ENCODE assay signal across 11 mouse cellular contexts in the genomic region with DNA sequence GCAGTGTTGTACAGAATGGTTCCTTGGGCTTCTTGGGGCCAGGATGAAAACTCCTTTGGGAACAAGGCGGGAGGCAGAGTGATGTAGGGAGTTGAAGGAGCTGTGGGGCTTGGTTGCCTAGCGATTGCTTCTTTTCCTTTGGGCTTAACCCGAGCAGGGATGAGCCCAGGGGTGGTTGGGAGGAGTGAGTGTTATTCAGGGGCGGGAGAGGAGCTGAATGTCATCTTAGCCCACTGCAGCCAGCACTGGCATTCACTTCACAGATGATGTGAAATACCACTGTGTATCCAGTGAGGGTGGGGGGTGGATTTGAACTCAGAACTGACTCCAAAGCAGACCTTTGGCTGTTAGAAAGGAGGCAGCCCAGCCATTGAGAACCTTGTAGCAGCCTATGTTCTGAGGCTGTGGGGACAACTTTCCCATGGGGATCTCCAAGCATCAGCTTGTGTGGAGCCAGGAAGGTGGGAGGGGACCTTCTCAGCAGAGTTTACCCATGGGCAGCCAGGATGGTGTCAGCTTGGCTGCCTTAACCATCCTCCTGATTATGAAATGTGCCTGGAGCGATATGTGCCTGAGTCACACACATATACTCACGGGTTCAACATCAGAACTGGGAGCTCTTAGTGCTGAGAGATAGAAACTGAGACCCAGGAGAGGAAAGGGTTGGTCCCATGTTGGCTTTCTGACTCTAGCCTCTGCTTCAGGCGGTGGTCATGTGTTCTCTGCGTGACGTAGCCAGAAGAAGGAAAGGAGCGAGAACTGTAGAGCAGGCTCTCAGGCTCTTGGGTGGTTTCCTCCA. TPM values are rescaled to one million over a fixed set of nuclear protein-coding genes. Genes with fewer than 3 reads are reported as not detected.
DNase-seq lines count a peak whose midpoint lies in the region; ATAC-seq lines count a peak whose summit lies in the region.
"Had no signal": no experiment of that assay in that cellular context is flagged by ENCODE, and none has a peak within 500 bp of the region (broad histone marks: within the 10 kb centered on the region; RNA-seq: fewer than 3 reads in every experiment).

No protein-coding gene starts in this region.

- peaks cover 29% of the 10 kb centered on the region for H3K36me3 ChIP-seq in megakaryocyte, embryonic 14.5 days (replicated peaks; ENCODE audit: low read length)
- peaks cover 12% of the 10 kb centered on the region; the same call in 1 of the 2 replicates for H3K36me3 ChIP-seq in embryonic facial prominence, embryonic 14.5 days (ENCODE audit: control insufficient read depth, insufficient read depth, low read length)
- peaks cover 26% of the 10 kb centered on the region for H3K36me3 ChIP-seq in limb, embryonic 10.5 days

- H3K27me3 ChIP-seq in megakaryocyte, embryonic 14.5 days (replicated peaks): peaks cover 10% of the 10 kb centered on the region
- H3K27me3 ChIP-seq in embryonic facial prominence, embryonic 14.5 days (replicated peaks; ENCODE audit: control insufficient read depth, insufficient read depth, low read length): no peaks in the 10 kb centered on the region
- 0 out of 2 replicates have a peak, but pooled peaks cover 11% of the 10 kb centered on the region for H3K27me3 ChIP-seq in limb, embryonic 10.5 days (ENCODE audit: low read depth, poor library complexity, severe bottlenecking)

- peak overlapping the region; percentile 65 for H3K4me3 ChIP-seq in megakaryocyte, embryonic 14.5 days (replicated peaks)
- no peak overlapping the region for H3K4me3 ChIP-seq in embryonic facial prominence, embryonic 14.5 days (ENCODE audit: low read depth, low read length)
- peak overlapping the region; percentile 77 for H3K4me3 ChIP-seq in limb, embryonic 10.5 days

- intact Hi-C loops in gastrocnemius, postnatal 36 days (cut with DNase I): loop anchor here (5.0 kb wide), 1 partner anchor 167 kb away; a partner anchor contains a TSS

- WGBS in embryonic facial prominence, embryonic 14.5 days: 74% methylated on average over 10 of the region's 10 CpGs
- WGBS in limb, embryonic 10.5 days: 75% methylated on average over 10 of the region's 10 CpGs

- no peak overlapping the region for H3K27ac ChIP-seq in embryonic facial prominence, embryonic 14.5 days (replicated peaks; ENCODE audit: low read depth, low read length)
- no peak overlapping the region for H3K27ac ChIP-seq in limb, embryonic 10.5 days

- peaks cover 56% of the 10 kb centered on the region for H3K4me1 ChIP-seq in megakaryocyte, embryonic 14.5 days
- peaks cover 12% of the 10 kb centered on the region; the same call in 1 of the 2 replicates for H3K4me1 ChIP-seq in embryonic facial prominence, embryonic 14.5 days (ENCODE audit: control insufficient read depth, insufficient read depth, low read length)
- H3K4me1 ChIP-seq in limb, embryonic 10.5 days: peaks cover 72% of the 10 kb centered on the region

- no peak for DNase-seq in embryonic facial prominence, embryonic 14.5 days (ENCODE audit: low spot score)
- DNase-seq in limb, embryonic 10.5 days (ENCODE audit: low spot score): no peak
- peak; percentile 42 for DNase-seq in skeletal muscle tissue, adult 2 months (ENCODE audit: low read depth, low spot score)
- DNase-seq in yolk sac, embryonic 10.5 days (ENCODE audit: low spot score): no peak
- DNase-seq in gastrocnemius, postnatal 36 days: no peak
- DNase-seq in lung, postnatal 10 days: no peak
- DNase-seq: adrenal gland, adult 2 months had no signal

- H3K4me2 ChIP-seq in embryonic facial prominence, embryonic 14.5 days (ENCODE audit: low read depth, low read length): peak overlapping the region; percentile 93; the same call in 1 of the 2 replicates

- H3K9ac ChIP-seq in embryonic facial prominence, embryonic 14.5 days (ENCODE audit: low read depth, low read length): no peak overlapping the region

- no peaks in the 10 kb centered on the region for H3K9me3 ChIP-seq in megakaryocyte, embryonic 14.5 days
- H3K9me3 ChIP-seq in embryonic facial prominence, embryonic 14.5 days (ENCODE audit: control insufficient read depth, low read length): no peaks in the 10 kb centered on the region
- no peaks in the 10 kb centered on the region for H3K9me3 ChIP-seq in limb, embryonic 10.5 days (replicated peaks)

- ATAC-seq in megakaryocyte, adult 5-6 weeks (ENCODE audit: poor library complexity, severe bottlenecking): no peak
- ATAC-seq in embryonic facial prominence, embryonic 14.5 days (ENCODE audit: low read depth): no peak

RNA-seq across cellular contexts. Expression of a gene that starts 15.3 kb away (rescaled TPM):
- polyA plus RNA-seq in megakaryocyte, embryonic 14.5 days (2012; ENCODE audit: insufficient read depth, low replicate concordance): 0.13 TPM in 1 of 2 replicates, not detected in the other
- not detected in 2 replicates for total RNA-seq in megakaryocyte, adult 5-6 weeks (2015)
- not detected in 2 replicates for total RNA-seq in megakaryocyte, adult 5-6 weeks (2017)
- 0.06 TPM in 1 of 2 replicates, not detected in the other for polyA plus RNA-seq in embryonic facial prominence, embryonic 14.5 days (2014; fragmentation: Nextera tagmentation; extraction: Ambion mirVana)
- polyA plus RNA-seq in limb, embryonic 10.5 days (2016; fragmentation: Nextera tagmentation; extraction: Ambion mirVana): 0.10 TPM in 1 of 2 replicates, not detected in the other
- not detected for total RNA-seq in gastrocnemius, postnatal 36 days (2021)
- total RNA-seq: neutrophil, adult 5-6 weeks had no signal
- polyA plus RNA-seq: heart, embryonic 16.5 days had no signal

RNA-seq across cellular contexts. Expression of a gene that starts 15.9 kb away (rescaled TPM):
- 0.03 TPM in 1 of 2 replicates, not detected in the other for polyA plus RNA-seq in megakaryocyte, embryonic 14.5 days (2012; ENCODE audit: insufficient read depth, low replicate concordance)
- 0.02 TPM in 1 of 2 replicates, not detected in the other for total RNA-seq in megakaryocyte, adult 5-6 weeks (2015)
- not detected in 2 replicates for total RNA-seq in megakaryocyte, adult 5-6 weeks (2017)
- polyA plus RNA-seq in embryonic facial prominence, embryonic 14.5 days (2014; fragmentation: Nextera tagmentation; extraction: Ambion mirVana): 5.6 and 6.2 TPM in 2 replicates
- polyA plus RNA-seq in limb, embryonic 10.5 days (2016; fragmentation: Nextera tagmentation; extraction: Ambion mirVana): 0.62 and 3.2 TPM in 2 replicates
- total RNA-seq in gastrocnemius, postnatal 36 days (2021): 1,000 to 10,000 TPM in 1 of 2 experiments, 100 to 1,000 TPM in 1; 930 to 1,020 TPM
- total RNA-seq: neutrophil, adult 5-6 weeks had no signal

RNA-seq across cellular contexts. Expression of a gene that starts 27.2 kb away (rescaled TPM):
- polyA plus RNA-seq in megakaryocyte, embryonic 14.5 days (2012; ENCODE audit: insufficient read depth, low replicate concordance): 0.12 TPM in 1 of 2 replicates, not detected in the other
- 0.23 and 0.42 TPM in 2 replicates for total RNA-seq in megakaryocyte, adult 5-6 weeks (2015)
- 0.26 and 0.28 TPM in 2 replicates for total RNA-seq in megakaryocyte, adult 5-6 weeks (2017)
- polyA plus RNA-seq in embryonic facial prominence, embryonic 14.5 days (2014; fragmentation: Nextera tagmentation; extraction: Ambion mirVana): 0.18 and 0.28 TPM in 2 replicates
- 0.05 TPM in 2 replicates for polyA plus RNA-seq in limb, embryonic 10.5 days (2016; fragmentation: Nextera tagmentation; extraction: Ambion mirVana)
- total RNA-seq in gastrocnemius, postnatal 36 days (2021): not detected
- total RNA-seq: neutrophil, adult 5-6 weeks had no signal

RNA-seq across cellular contexts. Expression of a gene that starts 52.4 kb away (rescaled TPM):
- 18.9 and 46.3 TPM in 2 replicates for polyA plus RNA-seq in megakaryocyte, embryonic 14.5 days (2012; ENCODE audit: insufficient read depth, low replicate concordance)
- total RNA-seq in megakaryocyte, adult 5-6 weeks (2015): 29.6 and 40.0 TPM in 2 replicates
- 26.1 and 34.4 TPM in 2 replicates for total RNA-seq in megakaryocyte, adult 5-6 weeks (2017)
- polyA plus RNA-seq in embryonic facial prominence, embryonic 14.5 days (2014; fragmentation: Nextera tagmentation; extraction: Ambion mirVana): 57.2 and 60.4 TPM in 2 replicates
- polyA plus RNA-seq in limb, embryonic 10.5 days (2016; fragmentation: Nextera tagmentation; extraction: Ambion mirVana): 30.0 and 40.8 TPM in 2 replicates
- total RNA-seq in gastrocnemius, postnatal 36 days (2021): 1 to 10 TPM; 8.4 to 9.8 TPM

RNA-seq across cellular contexts. Expression of a gene that starts 55.6 kb away (rescaled TPM):
- not detected in 2 replicates for polyA plus RNA-seq in megakaryocyte, embryonic 14.5 days (2012; ENCODE audit: insufficient read depth, low replicate concordance)
- not detected in 2 replicates for total RNA-seq in megakaryocyte, adult 5-6 weeks (2015)
- not detected in 2 replicates for total RNA-seq in megakaryocyte, adult 5-6 weeks (2017)
- 0.05 TPM in 1 of 2 replicates, not detected in the other for polyA plus RNA-seq in embryonic facial prominence, embryonic 14.5 days (2014; fragmentation: Nextera tagmentation; extraction: Ambion mirVana)
- not detected in 2 replicates for polyA plus RNA-seq in limb, embryonic 10.5 days (2016; fragmentation: Nextera tagmentation; extraction: Ambion mirVana)
- total RNA-seq in gastrocnemius, postnatal 36 days (2021): under 1 TPM; 0.51 to 0.72 TPM
- total RNA-seq: neutrophil, adult 5-6 weeks had no signal
